Mouse (Mus musculus) adrenal gland, adult 2 months (tissue): Measurements from ENCODE around the gene Mdfi. TPM values are rescaled to one million over a fixed set of nuclear protein-coding genes. Genes with fewer than 3 reads are reported as not detected.

Experiments used
- DNase-seq: peaks from one replicate; pipeline ENCODE4 v3.0.0; 2021
- polyA plus RNA-seq: library from polyadenylated mRNA; depleted of rRNA; stranded (reverse); fragments of >200 nt; gene quantifications from 2 replicates; pipeline ENCODE4 v1.2.3, GENCODE M21; 2012
- total RNA-seq, 2 experiments: library from RNA; stranded (reverse); gene quantifications; 2 replicates each; pipeline ENCODE4 v1.2.3; 2021

Mdfi gene
- total and polyA plus RNA-seq, 3 experiments: 1.2 to 15.8 (median 2.1) TPM

GRCm38 (mm10) chr17:47847985-47848384 lies 13.5 kb upstream of the Mdfi start:
- no peak for DNase-seq

- DNase-seq: no peak
Measured at GRCm38 (mm10) chr17:47845609-47846008, 11.1 kb upstream of the Mdfi start.

- DNase-seq: no peak
Measured at GRCm38 (mm10) chr17:47843465-47843864, 9.0 kb upstream of the Mdfi start.

- peak; percentile 96 for DNase-seq
Measured at GRCm38 (mm10) chr17:47841931-47842623, 7.6 kb upstream of the Mdfi start.

- peak; percentile 29 for DNase-seq
Measured at GRCm38 (mm10) chr17:47841521-47841920, 7.0 kb upstream of the Mdfi start.

GRCm38 (mm10) chr17:47837808-47838207 lies 3.3 kb upstream of the Mdfi start:
- DNase-seq: no peak

- peak; percentile 9 for DNase-seq
Measured at GRCm38 (mm10) chr17:47833628-47834481, 636 bp downstream of the Mdfi start.

GRCm38 (mm10) chr17:47833029-47833627 lies 1.4 kb downstream of the Mdfi start:
- peak; percentile 38 for DNase-seq

GRCm38 (mm10) chr17:47832501-47833028 lies 1.9 kb downstream of the Mdfi start:
- no peak for DNase-seq

- no peak for DNase-seq
Measured at GRCm38 (mm10) chr17:47831772-47832171, 2.7 kb downstream of the Mdfi start.

GRCm38 (mm10) chr17:47831161-47831560 lies 3.3 kb downstream of the Mdfi start:
- no peak for DNase-seq

GRCm38 (mm10) chr17:47821339-47821738 lies 13.2 kb downstream of the Mdfi start:
- DNase-seq: no peak

- DNase-seq: no peak
Measured at GRCm38 (mm10) chr17:47818038-47818725, 16.3 kb downstream of the Mdfi start.

- DNase-seq: no peak
Measured at GRCm38 (mm10) chr17:47815446-47815845, 19.0 kb downstream of the Mdfi start.

GRCm38 (mm10) chr17:47814496-47814895 lies 20.0 kb downstream of the Mdfi start:
- DNase-seq: no peak

GRCm38 (mm10) chr17:47813616-47814015 lies 20.9 kb downstream of the Mdfi start:
- peak; percentile 9 for DNase-seq

- DNase-seq: no peak
Measured at GRCm38 (mm10) chr17:47812200-47812599, 22.3 kb downstream of the Mdfi start.

- DNase-seq: no peak
Measured at GRCm38 (mm10) chr17:47811265-47811800, 23.2 kb downstream of the Mdfi start.

- no peak for DNase-seq
Measured at GRCm38 (mm10) chr17:47806230-47806629, 28.3 kb downstream of the Mdfi start.

GRCm38 (mm10) chr17:47805047-47805835 lies 29.2 kb downstream of the Mdfi start:
- no peak for DNase-seq

GRCm38 (mm10) chr17:47803662-47804061 lies 30.8 kb downstream of the Mdfi start:
- no peak for DNase-seq
